Mouse (Mus musculus) heart, embryonic 14.5 days (tissue): Measurements from ENCODE around the gene Trim40. TPM values are rescaled to one million over a fixed set of nuclear protein-coding genes. Genes with fewer than 3 reads are reported as not detected.

Source experiments
- ATAC-seq: fragments of 200-750 bp; cut with Nextera tagmentation; 2 replicates; pipeline ENCODE4 v1.8.0; 2017; ENCODE audit warnings: low read depth, moderate TSS enrichment; ENCODE audit not compliant: insufficient number of reproducible peaks, insufficient read depth, low FRiP score
- H3K27ac ChIP-seq, 2 experiments: fragments of 200-500 bp in 1 of 2; fragments of 300-500 bp in 1 of 2; sonication (generic) in 1 of 2; replicated peaks in 1 of 2; 2 replicates each; pipeline ENCODE4 v1.5.1; 2012 to 2014; ENCODE audit warnings: low read depth in 2 of 2, low read length in 2 of 2, control low read depth in 1 of 2, mild to moderate bottlenecking in 1 of 2, mixed read lengths in 1 of 2; ENCODE audit not compliant: control insufficient read depth in 1 of 2, insufficient read depth in 1 of 2
- H3K27me3 ChIP-seq: fragments of 300-500 bp; sonication (generic); 2 replicates; pipeline ENCODE4 v1.6.1; 2014; ENCODE audit warnings: mild to moderate bottlenecking, low read length, control low read depth; ENCODE audit not compliant: control insufficient read depth, insufficient read depth
- H3K36me3 ChIP-seq: fragments of 300-500 bp; sonication (generic); 2 replicates; pipeline ENCODE4 v1.6.1; 2014; ENCODE audit warnings: mild to moderate bottlenecking, control low read depth, low read length, mixed read lengths; ENCODE audit not compliant: control insufficient read depth, insufficient read depth
- H3K4me1 ChIP-seq, 2 experiments: fragments of 200-500 bp in 1 of 2; fragments of 300-500 bp in 1 of 2; sonication (generic) in 1 of 2; 2 replicates each; pipeline ENCODE4 v1.6.1; 2012 to 2014; ENCODE audit warnings: low read length in 2 of 2, control low read depth in 1 of 2, mixed read lengths in 1 of 2; ENCODE audit not compliant: control insufficient read depth in 2 of 2, insufficient read depth in 2 of 2
- H3K4me2 ChIP-seq: fragments of 300-500 bp; sonication (generic); 2 replicates; pipeline ENCODE4 v1.6.1; 2014; ENCODE audit warnings: mild to moderate bottlenecking, low read length
- H3K4me3 ChIP-seq, 2 experiments: fragments of 200-500 bp in 1 of 2; fragments of 300-500 bp in 1 of 2; sonication (generic) in 1 of 2; 2 replicates each; pipeline ENCODE4 v1.5.1; 2012 to 2014; ENCODE audit warnings: low read length in 2 of 2, mild to moderate bottlenecking in 2 of 2, control low read depth in 1 of 2, low read depth in 1 of 2, moderate library complexity in 1 of 2; ENCODE audit not compliant: control insufficient read depth in 1 of 2, insufficient read depth in 1 of 2
- H3K9ac ChIP-seq: fragments of 300-500 bp; sonication (generic); 2 replicates; pipeline ENCODE4 v1.6.1; 2014; ENCODE audit warnings: mild to moderate bottlenecking, low read length
- H3K9me3 ChIP-seq: fragments of 300-500 bp; sonication (generic); 2 replicates; pipeline ENCODE4 v1.6.1; 2016; ENCODE audit warnings: low read length, control low read depth; ENCODE audit not compliant: control insufficient read depth
- WGBS: fragments of 180-500 bp; shearing (Covaris S2); extraction: QIAGEN DNeasy Blood & Tissue Kit; methylation state at CpG from one replicate; pipeline ENCODE4 v1.1.7; 2014; 5-methylcytosine and 5-hydroxymethylcytosine counted together
- polyA plus RNA-seq: library from polyadenylated mRNA; unstranded; fragments of >200 nt; fragmentation: Nextera tagmentation; extraction: Ambion mirVana; gene quantifications from 2 replicates; pipeline ENCODE4 v1.2.1, GENCODE M21; 2014

Gene Trim40
- polyA plus RNA-seq, 1 experiment from 2014 or later, result not detected

GRCm38 (mm10) chr17:36851200-36851599 is 38.7 kb downstream of the Trim40 start:
- Histone ChIP-seq H3K9me3 (no peaks in the 10 kb centered on the region), H3K27ac (no peak overlapping the region), H3K9ac (no peak overlapping the region), H3K4me1 (no peaks in the 10 kb centered on the region), H3K4me3 (no peak overlapping the region), H3K36me3 (peaks cover 62% of the 10 kb centered on the region), H3K4me2 (no peak overlapping the region), H3K27me3 (no peaks in the 10 kb centered on the region)
- no peak for ATAC-seq
- WGBS, result 74% methylated on average over 5 of the region's 5 CpGs

- no peaks in the 10 kb centered on the region for H3K27me3 ChIP-seq
- H3K9ac ChIP-seq, result no peak overlapping the region
- H3K4me3 ChIP-seq, result no peak overlapping the region
- peaks cover 52% of the 10 kb centered on the region for H3K36me3 ChIP-seq
- no peaks in the 10 kb centered on the region; a peak in 1 of 4 replicates for H3K4me1 ChIP-seq
- whole genome bisulfite sequencing, result 88% methylated on average over 2 of the region's 2 CpGs
- H3K4me2 ChIP-seq, result no peak overlapping the region
- ATAC-seq, result no peak
- no peak overlapping the region for H3K27ac ChIP-seq
- H3K9me3 ChIP-seq, result no peaks in the 10 kb centered on the region
These were observed 39.9 kb downstream of the Trim40 start for GRCm38 (mm10) chr17:36849992-36850391.

GRCm38 (mm10) chr17:36848911-36849310 is 41.0 kb downstream of the Trim40 start:
- Histone ChIP-seq H3K9me3 (no peaks in the 10 kb centered on the region), H3K27me3 (no peaks in the 10 kb centered on the region), H3K27ac (no peak overlapping the region), H3K36me3 (peaks cover 42% of the 10 kb centered on the region), H3K4me3 (no peak overlapping the region), H3K4me2 (no peak overlapping the region), H3K9ac (no peak overlapping the region), H3K4me1 (peaks cover 0 to 9% of the 10 kb centered on the region in 2 experiments; a peak in 2 of 4 replicates)
- 72% methylated on average over 5 of the region's 5 CpGs for WGBS
- ATAC-seq, result no peak

GRCm38 (mm10) chr17:36844725-36845124 is 45.2 kb downstream of the Trim40 start:
- peaks cover 6% of the 10 kb centered on the region; the same call in 1 of the 2 replicates for H3K36me3 ChIP-seq
- no peak for ATAC-seq
- 52% methylated on average over 1 of the region's 1 CpGs for WGBS

GRCm38 (mm10) chr17:36844286-36844719 is 45.6 kb downstream of the Trim40 start:
- H3K4me2 ChIP-seq, result no peak overlapping the region
- ATAC-seq, result no peak
- peaks cover 0 to 17% of the 10 kb centered on the region in 2 experiments; a peak in 2 of 4 replicates for H3K4me1 ChIP-seq
- H3K9me3 ChIP-seq, result no peaks in the 10 kb centered on the region
- no peak overlapping the region for H3K4me3 ChIP-seq
- no peak overlapping the region for H3K9ac ChIP-seq
- H3K27ac ChIP-seq, result no peak overlapping the region
- H3K36me3 ChIP-seq, result peaks cover 6% of the 10 kb centered on the region; the same call in 1 of the 2 replicates
- H3K27me3 ChIP-seq, result no peaks in the 10 kb centered on the region

More at GRCm38 (mm10) chr17:36844725-36845124, 45.2 kb downstream of the Trim40 start:
- Histone ChIP-seq H3K4me1 (peaks cover 0 to 17% of the 10 kb centered on the region in 2 experiments; a peak in 2 of 4 replicates), H3K9me3 (no peaks in the 10 kb centered on the region), H3K4me3 (no peak overlapping the region), H3K27me3 (no peaks in the 10 kb centered on the region), H3K4me2 (no peak overlapping the region), H3K9ac (no peak overlapping the region), H3K27ac (no peak overlapping the region)

GRCm38 (mm10) chr17:36843696-36844095 is 46.2 kb downstream of the Trim40 start:
- no peak overlapping the region for H3K4me3 ChIP-seq
- H3K27ac ChIP-seq, result no peak overlapping the region
- WGBS, result 73% methylated on average over 7 of the region's 7 CpGs
- no peak for ATAC-seq
- H3K27me3 ChIP-seq, result no peaks in the 10 kb centered on the region
- no peak overlapping the region for H3K9ac ChIP-seq
- no peaks in the 10 kb centered on the region for H3K9me3 ChIP-seq
- no peak overlapping the region for H3K4me2 ChIP-seq
- peaks cover 9% of the 10 kb centered on the region; the same call in 1 of the 2 replicates for H3K36me3 ChIP-seq
- peaks cover 0 to 21% of the 10 kb centered on the region in 2 experiments; a peak in 2 of 4 replicates for H3K4me1 ChIP-seq

- Histone ChIP-seq H3K4me2 (no peak overlapping the region), H3K27ac (no peak overlapping the region), H3K9me3 (no peaks in the 10 kb centered on the region), H3K4me1 (peaks cover 5 to 32% of the 10 kb centered on the region in 2 experiments; a peak in 3 of 4 replicates), H3K9ac (no peak overlapping the region), H3K4me3 (no peak overlapping the region), H3K36me3 (0 out of 2 replicates have a peak, but pooled peaks cover 3% of the 10 kb centered on the region), H3K27me3 (no peaks in the 10 kb centered on the region)
- no peak for ATAC-seq
These were observed 48.9 kb downstream of the Trim40 start for GRCm38 (mm10) chr17:36840961-36841445.

- H3K9ac ChIP-seq, result no peak overlapping the region
- H3K4me3 ChIP-seq, result no peak overlapping the region
- 62% methylated on average over 3 of the region's 3 CpGs for WGBS
- H3K9me3 ChIP-seq, result no peaks in the 10 kb centered on the region
- no peak overlapping the region for H3K27ac ChIP-seq
- peaks cover 6 to 32% of the 10 kb centered on the region in 2 experiments; a peak in 3 of 4 replicates for H3K4me1 ChIP-seq
- no peaks in the 10 kb centered on the region for H3K27me3 ChIP-seq
- no peak overlapping the region for H3K4me2 ChIP-seq
- no peak for ATAC-seq
- H3K36me3 ChIP-seq, result 0 out of 2 replicates have a peak, but pooled peaks cover 3% of the 10 kb centered on the region
These were observed 50.0 kb downstream of the Trim40 start for GRCm38 (mm10) chr17:36839931-36840330.
